Mouse (Mus musculus): ENCODE results near the gene Gm266.

DNA sequence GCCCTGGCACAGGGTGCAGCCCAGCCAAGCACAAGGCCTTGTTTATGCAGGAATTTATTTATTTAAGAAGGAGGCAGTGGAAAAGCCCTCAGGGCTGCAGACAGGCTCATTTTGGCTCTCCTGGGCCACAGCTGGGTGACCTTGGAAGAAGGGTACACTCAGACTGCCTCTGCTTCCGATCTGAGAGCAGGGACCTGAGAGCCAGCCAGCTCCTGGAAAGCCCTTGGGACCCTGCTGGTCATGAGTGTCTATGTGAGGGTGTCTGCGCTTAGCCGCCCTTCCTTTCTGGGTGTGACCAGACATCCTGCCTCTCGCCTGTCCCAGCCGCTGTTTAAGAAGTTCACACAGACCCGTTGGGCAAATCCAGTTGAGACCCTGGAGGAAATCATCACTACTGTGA is 35.3 kb downstream of the Gm266 start:
- TF ChIP-seq CTCF (IDR thresholded peaks at IDR 0.05; ENCODE audit: low read depth, low read length) (no peak), EP300 (IDR thresholded peaks at IDR 0.05; ENCODE audit: insufficient read depth, low read depth, low read length) (no peak), POLR2A (IDR thresholded peaks at IDR 0.05; ENCODE audit: insufficient read depth, low read length) (no peak)
